Mouse (Mus musculus): ENCODE results near the gene Pxn.
"Not testable (repeated sequence)": the region's sequence is repeated elsewhere in the genome, so short reads cannot be mapped to it uniquely, and the experiment has no call there.

Pxn gene

DNA sequence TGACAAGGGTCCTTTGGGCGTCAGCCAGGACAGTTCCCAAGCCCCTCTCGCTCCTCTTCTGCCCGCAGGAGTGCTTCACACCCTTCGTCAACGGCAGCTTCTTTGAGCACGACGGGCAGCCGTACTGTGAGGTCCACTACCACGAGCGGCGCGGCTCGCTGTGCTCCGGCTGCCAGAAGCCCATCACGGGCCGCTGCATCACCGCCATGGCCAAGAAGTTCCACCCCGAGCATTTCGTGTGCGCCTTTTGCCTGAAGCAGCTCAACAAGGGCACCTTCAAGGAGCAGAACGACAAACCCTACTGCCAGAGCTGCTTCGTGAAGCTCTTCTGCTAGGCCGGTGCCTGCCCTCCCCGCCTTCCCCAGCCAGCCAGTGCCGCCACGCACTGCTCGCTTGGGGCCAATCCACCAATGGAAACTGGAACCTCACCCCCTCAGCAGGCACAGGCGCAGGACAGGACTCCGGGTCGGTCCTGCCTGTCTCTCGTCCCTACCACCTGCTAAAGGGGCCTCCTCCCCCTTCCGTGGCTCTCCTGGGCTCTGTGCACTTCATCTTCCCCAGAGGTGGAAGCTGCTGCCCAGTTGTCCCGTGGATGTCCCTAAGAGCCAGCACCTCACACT is 47.4 kb downstream of the Pxn start:
- DNase-seq (ENCODE audit: low read depth): no peak

DNA sequence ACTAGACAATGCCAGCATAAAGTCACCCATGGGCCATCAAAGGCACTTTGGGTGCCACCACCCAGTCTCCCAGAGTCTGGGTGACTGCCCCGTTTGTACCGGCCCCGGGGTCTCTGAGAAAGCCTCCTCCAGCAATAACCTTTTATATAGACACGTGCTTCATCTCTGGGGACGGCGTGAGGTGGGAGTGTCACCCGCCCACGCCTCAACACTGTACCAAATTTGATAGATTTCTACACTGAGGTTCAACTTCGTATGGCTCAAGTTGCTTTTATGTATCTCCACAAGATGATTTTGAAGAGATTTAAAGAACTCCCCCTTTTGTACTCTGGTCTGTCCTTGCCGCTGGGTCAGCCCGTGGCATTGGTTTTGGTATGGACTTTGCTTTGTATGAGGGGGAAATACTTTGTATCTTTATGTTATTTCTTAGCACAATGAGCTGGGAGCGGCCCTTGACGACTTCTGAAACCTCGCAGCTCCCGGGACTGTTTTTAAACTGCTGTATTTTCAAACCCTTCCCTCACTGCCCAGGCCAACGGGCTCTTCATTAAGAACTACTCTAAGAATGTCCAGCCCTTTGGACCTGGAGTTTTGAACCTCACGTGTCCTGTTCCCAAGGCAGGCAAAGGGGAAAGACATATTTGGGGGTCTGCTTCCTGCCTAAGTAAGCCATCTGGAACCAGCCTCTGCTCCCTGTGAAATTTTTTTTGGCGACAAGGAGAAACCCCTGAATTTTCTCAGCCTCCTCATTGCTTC is 48.2 kb downstream of the Pxn start:
- DNase-seq (ENCODE audit: low read depth): no peak

GRCm38 (mm10) chr5:115556217-115556616 is 49.7 kb downstream of the Pxn start:
- DNase-seq (ENCODE audit: low read depth): peak; percentile 77

GRCm38 (mm10) chr5:115558182-115558794 is 51.8 kb downstream of the Pxn start:
- no peak for DNase-seq (ENCODE audit: low read depth)

DNA sequence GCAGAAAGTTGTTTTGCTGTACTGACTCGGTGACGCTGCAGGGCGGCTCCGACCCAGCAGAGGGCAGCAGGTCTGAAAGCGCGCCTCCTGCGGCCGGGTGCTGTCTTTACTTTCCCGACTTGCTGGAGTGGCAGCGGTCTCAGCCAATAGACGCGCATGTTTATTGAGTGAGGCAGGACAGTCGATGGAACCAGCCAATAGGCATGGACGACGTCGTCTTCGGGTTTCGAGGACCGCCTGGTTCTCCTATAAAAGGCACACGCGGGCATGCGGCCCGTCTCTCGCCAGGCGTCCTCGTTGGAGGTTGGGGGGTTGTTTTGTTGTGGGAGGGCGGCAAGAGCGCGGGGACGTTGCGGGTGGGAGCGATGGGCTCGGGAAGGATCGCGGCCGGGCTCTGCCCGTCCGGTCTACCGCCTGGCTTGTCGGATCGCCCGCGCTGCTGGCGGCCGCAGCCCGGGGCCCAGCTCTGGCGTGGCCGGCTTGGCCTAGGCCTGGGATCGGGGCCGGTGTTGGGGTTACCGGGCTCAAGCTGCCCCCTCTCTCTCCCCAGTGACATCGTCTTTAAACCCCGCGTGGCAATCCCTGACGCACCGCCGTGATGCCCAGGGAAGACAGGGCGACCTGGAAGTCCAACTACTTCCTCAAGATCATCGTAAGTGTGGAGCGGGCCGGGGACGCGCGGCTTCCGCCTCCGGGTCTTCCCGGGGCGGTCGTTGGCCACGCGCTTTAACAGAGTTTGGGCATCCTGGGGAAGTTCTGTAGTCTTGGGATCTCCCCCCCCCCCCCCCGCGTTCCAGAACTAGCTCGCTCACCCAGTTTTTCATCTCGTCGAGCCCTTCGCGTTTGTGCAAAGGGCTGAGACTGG is 53.0 kb downstream of the Pxn start, which contains the start of gene Rplp0:
Rplp0 (plus strand) TSS at position 231 of the 865 bp plus-strand sequence.
- peak; percentile 100 for DNase-seq (ENCODE audit: low read depth)

DNA sequence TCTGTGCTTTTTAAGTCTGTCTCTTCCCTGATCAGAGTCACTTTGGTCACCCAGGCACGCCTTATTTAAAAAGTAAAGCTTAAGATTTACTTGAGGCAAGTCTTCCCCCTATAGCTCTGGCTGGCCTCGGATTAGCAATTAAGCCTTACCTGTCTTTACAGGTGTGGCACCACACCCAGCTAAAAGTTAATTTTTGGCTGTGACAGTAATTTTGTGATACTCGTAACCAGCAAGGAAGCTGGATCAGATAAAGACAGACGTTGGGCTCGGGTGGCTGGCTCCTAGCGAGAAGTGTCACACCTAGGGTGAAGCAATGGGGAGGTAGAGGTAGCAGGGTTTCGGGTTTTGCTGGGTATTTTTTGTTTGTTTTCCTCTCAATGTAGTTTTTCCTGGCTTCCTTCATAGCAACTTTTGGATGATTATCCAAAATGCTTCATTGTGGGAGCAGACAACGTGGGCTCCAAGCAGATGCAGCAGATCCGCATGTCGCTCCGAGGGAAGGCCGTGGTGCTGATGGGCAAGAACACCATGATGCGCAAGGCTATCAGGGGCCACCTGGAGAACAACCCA is 53.9 kb downstream of the Pxn start:
- no peak for DNase-seq (ENCODE audit: low read depth)

DNA sequence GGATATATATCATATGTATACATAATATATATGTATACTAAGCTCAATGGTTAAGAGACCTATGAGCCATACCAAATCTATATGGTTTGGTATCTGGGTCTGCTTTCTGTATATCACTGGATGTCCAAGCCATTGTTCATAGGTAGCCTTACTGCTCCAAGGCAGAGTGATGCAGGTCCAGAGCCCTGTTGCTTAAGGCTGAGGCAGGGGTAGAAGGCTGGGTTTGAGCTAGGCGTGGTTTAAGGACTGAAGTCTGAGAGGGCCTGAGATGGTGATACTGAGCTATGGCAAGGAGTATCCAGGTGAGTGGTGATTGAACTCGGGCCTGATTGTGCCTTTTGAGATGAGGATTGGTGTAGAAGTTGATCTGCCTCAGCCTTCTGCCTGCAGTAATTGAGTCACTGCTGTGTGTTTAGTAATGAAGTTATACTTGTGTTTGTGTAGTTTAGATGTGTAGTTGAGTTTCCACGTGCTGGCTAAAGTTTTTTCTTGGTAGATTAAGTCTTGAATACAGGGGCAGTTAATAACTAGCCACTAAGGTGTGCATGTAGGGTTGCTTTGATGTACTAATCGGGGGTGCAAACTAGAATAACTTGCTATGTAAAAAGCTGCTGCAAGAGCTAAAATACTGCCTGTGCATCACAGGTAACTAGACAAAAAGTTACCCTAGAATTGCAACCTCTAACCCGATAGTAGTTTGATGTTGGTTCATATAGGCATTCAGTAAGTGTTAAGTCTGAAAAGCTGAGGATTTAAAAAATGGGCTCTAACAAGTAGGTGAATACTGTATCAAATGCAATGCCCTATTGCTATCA is 57.5 kb downstream of the Pxn start:
- peak; percentile 67 for DNase-seq (ENCODE audit: low read depth)

DNA sequence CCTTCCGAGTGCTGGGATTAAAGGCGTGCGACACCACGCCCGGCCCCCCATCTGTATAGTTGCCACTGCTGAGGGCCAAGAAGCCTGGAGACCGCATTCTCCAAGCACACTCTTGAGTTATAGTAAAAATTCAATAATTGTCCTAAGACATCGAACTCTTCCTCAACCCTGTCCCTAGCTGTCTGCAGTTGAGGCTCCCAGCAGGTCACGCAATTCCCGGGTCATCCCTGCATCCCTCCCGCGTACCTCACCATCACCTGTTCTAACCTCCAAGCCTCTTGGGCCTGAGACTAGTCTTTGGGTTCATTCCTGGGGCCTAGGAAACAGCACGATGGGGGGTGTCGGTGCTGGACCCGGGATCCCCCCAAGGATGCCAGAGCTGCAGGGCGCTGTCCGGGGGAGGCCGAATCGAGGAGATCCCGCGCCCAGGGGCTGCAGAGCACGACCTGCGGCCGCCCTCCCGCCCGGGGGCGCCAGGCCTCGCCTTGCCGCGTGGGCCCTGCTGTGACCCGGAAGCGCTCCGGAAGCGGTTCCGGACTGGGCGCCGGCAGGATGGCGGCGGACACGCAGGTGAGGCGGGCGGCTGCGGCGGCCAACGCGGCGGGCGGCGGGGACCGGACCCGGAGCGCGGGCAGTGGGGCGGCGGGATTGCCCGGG is 58.4 kb downstream of the Pxn start, which contains the start of gene Gcn1l1:
Gcn1l1 (plus strand) TSS at position 518 of the 657 bp plus-strand sequence.
- peak; percentile 73 for DNase-seq (ENCODE audit: low read depth)

DNA sequence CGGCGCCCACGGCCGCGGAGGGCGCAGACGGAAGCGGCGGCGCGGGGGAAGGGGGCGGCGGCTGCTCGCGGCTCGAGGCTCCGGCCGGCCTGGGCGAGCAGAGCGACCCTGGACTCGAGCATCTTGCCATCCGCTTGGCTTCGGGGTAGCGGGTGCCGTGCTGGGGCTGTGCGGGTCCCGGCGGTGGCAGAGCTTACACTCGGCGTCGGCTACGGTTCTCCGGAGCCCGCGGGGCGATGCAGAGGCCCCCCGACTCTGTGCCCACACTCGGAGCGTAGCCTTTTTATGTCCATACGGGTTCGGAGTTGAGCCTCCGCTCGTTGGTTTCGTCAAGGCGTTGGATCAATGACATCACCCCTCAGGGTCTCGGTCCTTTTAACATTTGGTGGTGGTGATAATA is 58.9 kb downstream of the Pxn start:
- DNase-seq (ENCODE audit: low read depth): no peak

GRCm38 (mm10) chr5:115568681-115569080 is 62.2 kb downstream of the Pxn start:
- no peak for DNase-seq (ENCODE audit: low read depth)

DNA sequence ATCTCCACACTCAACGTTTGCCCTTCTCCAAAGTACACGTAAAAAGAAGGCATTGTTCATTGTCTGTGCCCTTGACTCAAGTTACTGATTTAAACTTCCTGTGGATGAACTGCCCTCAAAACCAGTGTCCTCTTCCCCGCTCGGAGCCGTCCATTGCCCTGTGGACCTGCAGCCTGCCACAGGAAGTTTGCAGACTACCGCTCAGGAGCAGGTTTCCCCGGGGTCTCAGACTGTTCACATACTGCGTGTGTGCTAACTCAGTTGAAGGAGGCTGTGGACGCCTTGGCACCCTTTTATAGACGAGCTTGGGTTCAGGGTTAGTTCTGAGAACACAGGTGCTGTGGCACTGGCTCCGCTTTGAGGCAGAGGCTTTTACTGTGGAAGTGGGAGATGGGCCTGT is 62.8 kb downstream of the Pxn start:
- peak; percentile 31 for DNase-seq (ENCODE audit: low read depth)

DNA sequence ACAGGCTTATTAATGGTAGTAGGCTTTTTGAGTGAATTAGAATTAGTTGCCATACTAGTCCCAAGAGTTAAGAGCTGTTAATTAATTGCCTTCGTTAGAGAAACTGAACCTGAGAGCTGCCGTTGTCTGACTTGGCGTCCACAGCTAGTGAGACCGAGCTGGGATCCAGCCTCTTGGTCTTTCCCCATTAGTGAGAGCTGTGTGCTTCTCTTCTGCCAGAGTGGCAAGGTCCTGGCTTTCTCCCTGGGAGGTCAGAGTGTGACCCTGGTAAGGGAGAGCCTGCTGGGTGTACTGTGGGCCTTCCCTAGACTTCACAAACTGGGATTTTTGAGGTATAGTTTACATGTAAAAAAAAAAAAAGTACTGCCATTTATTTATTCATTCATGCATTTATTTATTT is 63.2 kb downstream of the Pxn start:
- DNase-seq (ENCODE audit: low read depth): no peak

DNA sequence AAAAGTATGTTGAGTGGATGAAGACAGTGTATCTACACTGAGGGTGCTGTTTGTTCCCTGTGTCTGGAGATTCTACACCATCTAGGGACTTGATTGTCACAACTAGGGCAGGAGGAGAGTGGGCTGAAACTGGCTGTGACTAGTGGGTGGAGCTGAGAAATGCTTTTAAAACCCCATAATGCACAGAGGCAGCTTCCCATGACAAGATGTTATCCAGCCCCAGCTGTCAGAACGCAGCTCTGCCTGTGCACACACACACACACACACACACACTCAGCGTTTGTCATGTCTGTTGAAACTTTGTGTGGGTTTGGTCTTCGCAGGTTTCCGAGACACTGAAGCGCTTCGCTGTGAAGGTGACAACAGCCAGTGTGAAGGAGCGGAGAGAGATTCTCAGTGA is 64.6 kb downstream of the Pxn start:
- no peak for DNase-seq (ENCODE audit: low read depth)

DNA sequence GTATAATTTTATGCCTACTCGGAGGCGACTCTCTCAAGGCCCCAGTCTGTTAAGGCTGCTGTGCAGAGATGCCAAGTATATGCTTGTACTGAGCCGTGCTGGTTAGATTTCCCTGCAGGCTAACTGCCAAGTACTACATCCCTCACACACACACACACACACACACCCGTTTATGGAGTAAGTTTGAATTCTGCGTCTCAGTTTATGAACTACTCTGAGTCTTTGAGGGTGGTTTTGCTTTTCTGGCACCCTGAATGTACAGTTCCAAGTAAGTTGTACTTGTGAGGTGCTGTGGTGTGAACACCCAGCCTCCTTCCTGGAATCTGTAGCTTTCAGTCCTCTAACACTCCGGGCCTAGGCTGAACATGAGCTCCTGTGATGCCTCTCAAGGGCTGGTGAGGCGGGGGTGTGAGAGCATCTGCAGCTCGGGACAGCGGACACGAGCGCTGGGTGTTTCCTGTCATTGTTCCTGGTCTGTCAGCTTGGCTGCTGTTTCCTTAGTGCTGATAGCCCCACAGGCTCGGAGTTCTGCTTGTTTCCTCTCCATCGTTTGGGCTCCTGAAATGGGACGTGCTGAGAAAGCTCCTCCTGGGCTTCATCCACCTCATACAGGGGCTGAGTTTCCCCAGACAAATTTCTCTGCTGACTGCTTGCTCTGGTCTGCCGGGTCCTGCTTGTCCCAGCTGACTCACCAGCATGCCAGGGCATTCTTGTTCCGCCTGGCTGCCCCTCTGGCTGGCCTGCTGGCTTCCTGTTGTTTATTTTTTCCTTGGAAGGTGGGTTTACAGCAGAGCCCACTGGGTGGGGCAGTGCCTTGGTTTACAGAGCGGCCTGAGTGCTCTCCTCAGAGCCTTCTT is 66.4 kb downstream of the Pxn start:
- no peak for DNase-seq (ENCODE audit: low read depth)

- no peak for DNase-seq (ENCODE audit: low read depth)
Observed at GRCm38 (mm10) chr5:115574992-115575391, 68.5 kb downstream of the Pxn start.

- DNase-seq (ENCODE audit: low read depth): not testable (repeated sequence)
Observed at GRCm38 (mm10) chr5:115577686-115578085, 71.2 kb downstream of the Pxn start.

DNA sequence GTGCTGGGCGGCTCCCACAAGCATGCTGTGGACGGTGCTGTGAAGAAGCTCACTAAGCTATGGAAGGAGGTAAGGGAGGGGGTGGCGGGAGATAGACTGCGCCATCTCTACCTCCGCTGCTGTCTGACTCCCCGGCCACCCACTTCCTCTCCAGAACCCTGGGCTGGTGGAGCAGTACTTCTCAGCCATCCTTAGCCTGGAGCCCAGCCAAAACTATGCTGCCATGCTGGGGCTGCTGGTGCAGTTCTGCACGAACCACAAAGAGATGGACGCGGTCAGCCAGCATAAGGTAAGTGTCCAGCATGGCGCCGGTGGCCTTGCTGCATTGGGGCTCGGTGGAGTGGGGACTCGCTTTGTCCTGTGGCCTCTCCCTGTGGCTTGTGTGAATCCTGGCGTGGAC is 72.4 kb downstream of the Pxn start:
- DNase-seq (ENCODE audit: low read depth): no peak

DNA sequence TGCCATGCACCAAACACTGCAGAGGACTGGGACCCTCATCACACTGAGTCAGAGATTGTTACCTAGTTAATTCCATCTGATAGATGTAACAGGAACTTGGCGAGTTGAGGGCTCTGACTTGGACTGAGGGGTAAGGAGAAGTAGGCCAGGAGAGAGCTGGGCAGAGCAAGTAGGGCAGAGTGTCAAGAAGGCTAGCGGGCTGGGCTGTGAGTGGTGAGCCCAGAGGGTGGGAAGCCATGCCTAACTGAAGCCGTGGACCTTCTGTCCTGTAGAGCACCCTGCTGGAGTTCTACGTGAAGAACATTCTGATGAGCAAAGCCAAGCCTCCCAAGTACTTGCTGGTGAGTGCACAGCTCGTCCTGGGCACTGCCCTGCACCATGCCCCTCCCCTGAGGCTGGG is 72.9 kb downstream of the Pxn start:
- no peak for DNase-seq (ENCODE audit: low read depth)

GRCm38 (mm10) chr5:115580229-115581001 is 73.9 kb downstream of the Pxn start:
- no peak for DNase-seq (ENCODE audit: low read depth)

Data from 416B (cell line).